Mouse (Mus musculus) midbrain, postnatal 0 days (tissue): ENCODE results near the gene Wtap. TPM values are rescaled to one million over a fixed set of nuclear protein-coding genes. Genes with fewer than 3 reads are reported as not detected.
"Not testable (repeated sequence)": the region's sequence is repeated elsewhere in the genome, so short reads cannot be mapped to it uniquely, and the experiment has no call there.

Experiments
- ATAC-seq: fragments of 200-750 bp; cut with Nextera tagmentation; 2 replicates; pipeline ENCODE4 v1.8.0; 2017; ENCODE audit warnings: moderate number of reproducible peaks, mild to moderate bottlenecking, moderate TSS enrichment, moderate library complexity; ENCODE audit not compliant: low FRiP score
- DNase-seq: peaks from one replicate; pipeline ENCODE4 v3.0.0-alpha.2; 2015; ENCODE audit warnings: low spot score
- H3K27ac ChIP-seq: fragments of 300-500 bp; sonication (generic); 2 replicates; pipeline ENCODE4 v1.5.1; 2014; ENCODE audit warnings: low read depth, mild to moderate bottlenecking, low read length, mixed read lengths
- H3K27me3 ChIP-seq: fragments of 300-500 bp; sonication (generic); 2 replicates; pipeline ENCODE4 v1.6.1; 2014; ENCODE audit warnings: low read length, control low read depth, mixed read lengths; ENCODE audit not compliant: insufficient read depth
- H3K36me3 ChIP-seq: fragments of 300-500 bp; sonication (generic); 2 replicates; pipeline ENCODE4 v1.6.1; 2014; ENCODE audit warnings: low read length, control low read depth, mixed read lengths; ENCODE audit not compliant: insufficient read depth
- H3K4me1 ChIP-seq: fragments of 300-500 bp; sonication (generic); 2 replicates; pipeline ENCODE4 v1.6.1; 2014; ENCODE audit warnings: mild to moderate bottlenecking, control low read depth, antibody characterized with exemption, low read length, mixed read lengths; ENCODE audit not compliant: insufficient read depth
- H3K4me2 ChIP-seq: fragments of 300-500 bp; sonication (generic); 2 replicates; pipeline ENCODE4 v1.6.1; 2014; ENCODE audit warnings: low read depth, mild to moderate bottlenecking, low read length, mixed read lengths; ENCODE audit not compliant: poor library complexity, severe bottlenecking
- H3K4me3 ChIP-seq: fragments of 300-500 bp; sonication (generic); 2 replicates; pipeline ENCODE4 v1.5.1; 2014; ENCODE audit warnings: low read depth, mild to moderate bottlenecking, low read length, moderate library complexity
- H3K9ac ChIP-seq: fragments of 300-500 bp; sonication (generic); replicated peaks from 2 replicates; pipeline ENCODE4 v1.6.1; 2014; ENCODE audit warnings: mild to moderate bottlenecking, low read length, moderate library complexity, mixed read lengths; ENCODE audit not compliant: poor library complexity, severe bottlenecking
- H3K9me3 ChIP-seq: fragments of 300-500 bp; sonication (generic); 2 replicates; pipeline ENCODE4 v1.6.1; 2016; ENCODE audit warnings: low read length, control low read depth
- CTCF ChIP-seq: IDR thresholded peaks from 2 replicates; pipeline ENCODE4 v1.5.1; 2016; ENCODE audit warnings: antibody characterized with exemption, mild to moderate bottlenecking
- WGBS: fragments of 180-500 bp; shearing (Covaris S2); extraction: QIAGEN DNeasy Blood & Tissue Kit; methylation state at CpG from one replicate; pipeline ENCODE4 v1.1.7; 2014; 5-methylcytosine and 5-hydroxymethylcytosine counted together
- polyA plus RNA-seq: library from polyadenylated mRNA; unstranded; fragments of >200 nt; fragmentation: Nextera tagmentation; extraction: Ambion mirVana; gene quantifications from 2 replicates; pipeline ENCODE4 v1.2.1, GENCODE M21; 2015
- total RNA-seq: library from RNA; depleted of rRNA; stranded (reverse); fragments of >200 nt; gene quantifications from 2 replicates; pipeline ENCODE4 v1.2.3, GENCODE M21; 2014

Wtap gene
- total and polyA plus RNA-seq, 2 experiments from 2014 or later = 82.7 to 147 TPM

- Histone ChIP-seq H3K27me3 (no peaks in the 10 kb centered on the region), H3K27ac (peak overlapping the region; percentile 85; the same call in 1 of the 2 replicates), H3K9me3 (no peaks in the 10 kb centered on the region), H3K4me2 (peak overlapping the region; percentile 69), H3K4me1 (0 out of 2 replicates have a peak, but pooled peaks cover 4% of the 10 kb centered on the region), H3K4me3 (peak overlapping the region; percentile 89), H3K9ac (0 out of 2 replicates have a peak overlapping the region, but pooled peaks have one; percentile 82), H3K36me3 (peaks cover 4% of the 10 kb centered on the region; the same call in 1 of the 2 replicates)
- ATAC-seq (no peak), DNase-seq (no peak)
- no peak for TF ChIP-seq CTCF
- WGBS = 48% methylated on average over 5 of the region's 5 CpGs
These were observed 13.0 kb upstream of the Wtap start for GRCm38 (mm10) chr17:13006984-13007383.

DNA sequence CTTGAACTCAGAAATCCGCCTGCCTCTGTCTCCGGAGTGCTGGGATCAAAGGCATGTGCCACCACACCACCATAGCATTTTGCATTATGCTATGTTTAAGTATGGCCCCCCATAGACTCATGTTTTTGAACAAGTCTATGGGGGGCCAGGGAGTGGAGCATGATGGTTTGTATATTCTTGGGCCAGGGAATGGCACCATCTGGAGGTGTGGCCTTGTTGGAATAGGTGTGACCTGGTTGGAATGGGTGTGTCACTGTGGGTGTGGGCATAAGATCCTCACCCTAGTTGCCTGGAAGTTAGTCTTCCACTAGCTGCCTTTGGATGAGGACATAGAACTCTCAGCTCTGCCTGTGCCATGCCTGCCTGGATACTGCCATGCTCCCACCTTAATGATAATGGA, 12.6 kb upstream of the Wtap start, which contains the start of gene Sod2:
Gene Sod2, plus strand, starts transcription at position 301 of the 400 bp plus-strand sequence.
- ATAC-seq, H3K4me1 ChIP-seq, H3K9me3 ChIP-seq, DNase-seq, H3K36me3 ChIP-seq, H3K27me3 ChIP-seq: not testable (repeated sequence)
- Histone ChIP-seq H3K4me3 (peak within 1 kb of the TSS; percentile 89), H3K27ac (peak within 1 kb of the TSS; percentile 85), H3K4me2 (peak within 1 kb of the TSS; percentile 69), H3K9ac (peak within 1 kb of the TSS; percentile 82)
- WGBS = 95% methylated on average over 2 of the region's 2 CpGs

DNA sequence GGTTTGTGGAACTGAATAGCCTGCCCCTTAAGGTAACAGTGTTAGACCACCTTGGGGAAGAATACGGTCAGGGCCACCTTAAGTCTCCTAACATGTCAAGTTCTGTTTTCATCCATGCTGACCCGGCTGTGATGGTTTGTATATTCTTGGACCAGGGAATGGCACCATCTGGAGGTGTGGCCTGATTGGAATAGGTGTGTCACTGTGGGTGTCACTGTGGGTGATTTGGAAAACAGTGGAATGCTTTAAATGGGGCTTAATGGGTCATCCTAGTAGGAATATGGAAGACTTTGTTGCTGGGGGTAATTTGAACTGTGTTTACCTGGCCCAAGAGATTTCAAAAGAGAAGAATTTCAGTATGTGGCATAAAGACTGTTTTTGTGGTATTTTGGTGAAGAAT, 10.5 kb upstream of the Wtap start:
- DNase-seq, H3K4me2 ChIP-seq, H3K27me3 ChIP-seq, H3K36me3 ChIP-seq, H3K27ac ChIP-seq, H3K9me3 ChIP-seq, H3K9ac ChIP-seq, ATAC-seq, H3K4me3 ChIP-seq, H3K4me1 ChIP-seq: not testable (repeated sequence)
- 89% methylated on average over 2 of the region's 2 CpGs for WGBS

DNA sequence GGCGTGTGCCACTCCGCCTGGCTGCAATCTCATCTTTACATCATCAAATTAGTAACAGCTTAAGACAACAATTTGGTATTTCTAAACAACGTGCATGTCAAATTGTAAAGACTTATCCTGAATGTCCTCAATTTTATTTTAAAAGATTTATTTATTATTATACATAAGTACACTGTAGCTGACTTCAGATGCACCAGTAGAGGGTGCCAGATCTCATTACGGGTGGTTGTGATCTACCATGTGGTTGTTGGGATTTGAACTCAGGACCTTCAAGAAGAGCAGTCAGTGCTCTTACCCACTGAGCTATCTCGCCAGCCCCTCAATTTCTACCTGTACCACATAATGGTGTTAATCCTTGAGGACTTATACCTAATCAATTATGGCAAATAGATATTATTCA, 8.3 kb upstream of the Wtap start:
- not testable (repeated sequence) for DNase-seq, H3K4me2 ChIP-seq, H3K27me3 ChIP-seq, H3K4me1 ChIP-seq, H3K36me3 ChIP-seq, H3K27ac ChIP-seq, H3K9ac ChIP-seq, H3K4me3 ChIP-seq, ATAC-seq, H3K9me3 ChIP-seq
- WGBS = 94% methylated on average over 5 of the region's 5 CpGs
- TF ChIP-seq CTCF = 0 out of 2 replicates have a peak, but pooled peaks have one; percentile 10

DNA sequence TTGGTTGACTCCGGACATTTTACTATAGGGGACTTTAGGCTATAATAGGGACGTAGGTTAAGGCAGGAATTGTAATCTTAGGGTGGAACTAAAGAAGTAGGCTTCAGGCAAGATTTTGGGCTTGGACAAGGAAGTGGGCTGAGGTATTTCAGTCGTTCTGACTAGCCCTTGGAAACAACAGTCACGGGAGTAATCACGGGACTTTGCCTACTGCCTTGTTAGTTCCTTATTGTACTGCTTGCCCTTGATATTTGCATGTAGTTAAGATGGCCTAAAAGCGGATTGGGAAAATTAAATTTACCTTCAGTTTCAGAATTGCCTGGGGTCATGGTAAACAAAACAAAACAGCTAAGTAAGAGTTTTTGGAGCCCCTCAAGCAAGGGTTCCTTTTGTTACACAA, 5.1 kb upstream of the Wtap start:
- Histone ChIP-seq H3K9me3 (no peaks in the 10 kb centered on the region), H3K27ac (no peak overlapping the region), H3K27me3 (no peaks in the 10 kb centered on the region), H3K36me3 (no peaks in the 10 kb centered on the region), H3K4me2 (no peak overlapping the region), H3K4me3 (no peak overlapping the region), H3K4me1 (no peaks in the 10 kb centered on the region), H3K9ac (no peak overlapping the region)
- DNase-seq (no peak), ATAC-seq (no peak)
- no peak for TF ChIP-seq CTCF
- WGBS = 75% methylated on average over 6 of the region's 6 CpGs

- no peak for TF ChIP-seq CTCF
- no peak for DNase-seq
These were observed 3.9 kb upstream of the Wtap start for GRCm38 (mm10) chr17:12997890-12998289.

More at GRCm38 (mm10) chr17:12997890-12998289, 3.9 kb upstream of the Wtap start:
- no peak overlapping the region for H3K4me3 ChIP-seq
- H3K9ac ChIP-seq = no peak overlapping the region
- ATAC-seq = no peak
- WGBS = 93% methylated on average over 5 of the region's 5 CpGs
- H3K4me1 ChIP-seq = no peaks in the 10 kb centered on the region
- no peaks in the 10 kb centered on the region for H3K27me3 ChIP-seq
- no peak overlapping the region for H3K4me2 ChIP-seq
- no peak overlapping the region for H3K27ac ChIP-seq
- no peaks in the 10 kb centered on the region for H3K36me3 ChIP-seq
- H3K9me3 ChIP-seq = no peaks in the 10 kb centered on the region
